Mouse (Mus musculus): ENCODE measurements around the gene Nrf1. TPM values are rescaled to one million over a fixed set of nuclear protein-coding genes. Genes with fewer than 3 reads are reported as not detected.

Nrf1 gene
- total RNA-seq, 2 experiments from 2014 or later: 27.1 to 52.1 TPM

GRCm38 (mm10) chr6:30173551-30174460, 126.0 kb downstream of the Nrf1 start:
- no peak for ATAC-seq (replicated peaks; ENCODE audit: poor library complexity)

GRCm38 (mm10) chr6:30174461-30175224, 126.9 kb downstream of the Nrf1 start:
- ATAC-seq (replicated peaks; ENCODE audit: poor library complexity): no peak

GRCm38 (mm10) chr6:30175225-30175917, 127.6 kb downstream of the Nrf1 start:
- ATAC-seq (replicated peaks; ENCODE audit: poor library complexity): no peak

GRCm38 (mm10) chr6:30175918-30176421, 128.2 kb downstream of the Nrf1 start:
- ATAC-seq (replicated peaks; ENCODE audit: poor library complexity): no peak

GRCm38 (mm10) chr6:30176496-30176895, 128.7 kb downstream of the Nrf1 start:
- ATAC-seq (replicated peaks; ENCODE audit: poor library complexity): no peak

GRCm38 (mm10) chr6:30177305-30177704, 129.5 kb downstream of the Nrf1 start:
- ATAC-seq (replicated peaks; ENCODE audit: poor library complexity): no peak

- ATAC-seq (replicated peaks; ENCODE audit: poor library complexity): no peak
These were observed 130.3 kb downstream of the Nrf1 start for GRCm38 (mm10) chr6:30178023-30178639.

GRCm38 (mm10) chr6:30179046-30179445, 131.3 kb downstream of the Nrf1 start:
- no peak for ATAC-seq (replicated peaks; ENCODE audit: poor library complexity)

GRCm38 (mm10) chr6:30180321-30180720, 132.5 kb downstream of the Nrf1 start:
- no peak for ATAC-seq (replicated peaks; ENCODE audit: poor library complexity)

- ATAC-seq (replicated peaks; ENCODE audit: poor library complexity): no peak
These were observed 134.2 kb downstream of the Nrf1 start for GRCm38 (mm10) chr6:30182038-30182437.

- ATAC-seq (replicated peaks; ENCODE audit: poor library complexity): no peak
These were observed 135.8 kb downstream of the Nrf1 start for GRCm38 (mm10) chr6:30183624-30184023.

GRCm38 (mm10) chr6:30195656-30196055, 147.9 kb downstream of the Nrf1 start:
- ATAC-seq (replicated peaks; ENCODE audit: poor library complexity): no peak

GRCm38 (mm10) chr6:30196143-30196542, 148.4 kb downstream of the Nrf1 start:
- ATAC-seq (replicated peaks; ENCODE audit: poor library complexity): no peak

Other genes with a start within 250 kb of the Nrf1 start
- 0.30 and 0.54 TPM in 2 replicates for gene Strip2, start 131.0 kb upstream of the Nrf1 start, total RNA-seq (2015)
- gene Strip2, start 131.0 kb upstream of the Nrf1 start, total RNA-seq (2017): 0.17 and 0.30 TPM in 2 replicates

Measured in megakaryocyte progenitor cell, adult 5-6 weeks (primary cell).